Mouse (Mus musculus) midbrain, embryonic 11.5 days (tissue): ENCODE data around the gene 1600014C10Rik. TPM values are rescaled to one million over a fixed set of nuclear protein-coding genes. Genes with fewer than 3 reads are reported as not detected.

Source experiments
- ATAC-seq: fragments of 200-750 bp; cut with Nextera tagmentation; 2 replicates; pipeline ENCODE4 v1.8.0; 2017; ENCODE audit warnings: moderate TSS enrichment, moderate library complexity; ENCODE audit not compliant: low FRiP score
- DNase-seq: peaks from one replicate; pipeline ENCODE4 v3.0.0; 2015; ENCODE audit warnings: low spot score; ENCODE audit errors: missing footprints
- H3K27ac ChIP-seq: fragments of 300-500 bp; sonication (generic); 2 replicates; pipeline ENCODE4 v1.5.1; 2014; ENCODE audit warnings: low read depth, low read length
- H3K27me3 ChIP-seq: fragments of 300-500 bp; sonication (generic); 2 replicates; pipeline ENCODE4 v1.6.1; 2014; ENCODE audit warnings: mild to moderate bottlenecking, low read length, moderate library complexity, mixed read lengths; ENCODE audit not compliant: control insufficient read depth, insufficient read depth
- H3K36me3 ChIP-seq: fragments of 300-500 bp; sonication (generic); 2 replicates; pipeline ENCODE4 v1.6.1; 2014; ENCODE audit warnings: mild to moderate bottlenecking, low read length, moderate library complexity, mixed read lengths; ENCODE audit not compliant: control insufficient read depth, insufficient read depth
- H3K4me1 ChIP-seq: fragments of 300-500 bp; sonication (generic); 2 replicates; pipeline ENCODE4 v1.6.1; 2014; ENCODE audit warnings: low read length; ENCODE audit not compliant: control insufficient read depth, insufficient read depth
- H3K4me2 ChIP-seq: fragments of 300-500 bp; sonication (generic); 2 replicates; pipeline ENCODE4 v1.6.1; 2014; ENCODE audit warnings: mild to moderate bottlenecking, moderate library complexity
- H3K4me3 ChIP-seq: fragments of 300-500 bp; sonication (generic); 2 replicates; pipeline ENCODE4 v1.5.1; 2014; ENCODE audit warnings: low read depth, low read length
- H3K9ac ChIP-seq: fragments of 300-500 bp; sonication (generic); 2 replicates; pipeline ENCODE4 v1.6.1; 2014; ENCODE audit warnings: low read length
- H3K9me3 ChIP-seq: fragments of 300-500 bp; sonication (generic); 2 replicates; pipeline ENCODE4 v1.6.1; 2016; ENCODE audit warnings: low read length; ENCODE audit not compliant: control insufficient read depth
- WGBS: fragments of 180-500 bp; shearing (Covaris S2); extraction: QIAGEN DNeasy Blood & Tissue Kit; methylation state at CpG from one replicate; pipeline ENCODE4 v1.1.7; 2014; 5-methylcytosine and 5-hydroxymethylcytosine counted together
- polyA plus RNA-seq: library from polyadenylated mRNA; unstranded; fragments of >200 nt; fragmentation: Nextera tagmentation; extraction: Ambion mirVana; gene quantifications from 2 replicates; pipeline ENCODE4 v1.2.1, GENCODE M21; 2014

The 1600014C10Rik gene
- polyA plus RNA-seq, 1 experiment from 2014 or later = 17.2 TPM

GRCm38 (mm10) chr7:38179896-38180295 is 3.1 kb upstream of the 1600014C10Rik start:
- H3K9ac ChIP-seq = no peak overlapping the region
- no peaks in the 10 kb centered on the region for H3K36me3 ChIP-seq
- DNase-seq (no peak), ATAC-seq (no peak)
- no peaks in the 10 kb centered on the region for H3K9me3 ChIP-seq
- no peaks in the 10 kb centered on the region for H3K27me3 ChIP-seq
- H3K4me3 ChIP-seq = no peak overlapping the region
- no peak overlapping the region for H3K27ac ChIP-seq
- 79% methylated on average over 3 of the region's 3 CpGs for WGBS
- H3K4me2 ChIP-seq = no peak overlapping the region
- H3K4me1 ChIP-seq = peaks cover 8% of the 10 kb centered on the region

GRCm38 (mm10) chr7:38181366-38181765 is 1.7 kb upstream of the 1600014C10Rik start:
- DNase-seq = no peak
- Histone ChIP-seq H3K27me3 (no peaks in the 10 kb centered on the region), H3K9ac (no peak overlapping the region), H3K9me3 (no peaks in the 10 kb centered on the region), H3K27ac (no peak overlapping the region), H3K4me3 (no peak overlapping the region), H3K36me3 (no peaks in the 10 kb centered on the region), H3K4me1 (peaks cover 7% of the 10 kb centered on the region), H3K4me2 (no peak overlapping the region)
- WGBS = 83% methylated on average over 2 of the region's 2 CpGs
- no peak for ATAC-seq

GRCm38 (mm10) chr7:38182596-38182961 is 438 bp upstream of the 1600014C10Rik start:
- Histone ChIP-seq H3K4me1 (peaks cover 7% of the 10 kb centered on the region), H3K9me3 (no peaks in the 10 kb centered on the region), H3K27ac (no peak overlapping the region), H3K4me2 (peak overlapping the region; percentile 93), H3K27me3 (no peaks in the 10 kb centered on the region), H3K4me3 (0 out of 2 replicates have a peak overlapping the region, but pooled peaks have one; percentile 45), H3K36me3 (no peaks in the 10 kb centered on the region), H3K9ac (no peak overlapping the region)
- peak; percentile 36; the same call in 1 of the 2 replicates for ATAC-seq
- WGBS = 0% methylated on average over 11 of the region's 11 CpGs
- peak; percentile 99 for DNase-seq

- H3K4me3 ChIP-seq = peak overlapping the region; percentile 45
- peak overlapping the region; percentile 63 for H3K9ac ChIP-seq
- H3K27ac ChIP-seq = peak overlapping the region; percentile 6; the same call in 1 of the 2 replicates
- H3K4me2 ChIP-seq = peak overlapping the region; percentile 93
- 5% methylated on average over 36 of the region's 36 CpGs for WGBS
- ATAC-seq (peak; percentile 93), DNase-seq (peak; percentile 99)
- H3K9me3 ChIP-seq = no peaks in the 10 kb centered on the region
- H3K36me3 ChIP-seq = no peaks in the 10 kb centered on the region
- peaks cover 7% of the 10 kb centered on the region for H3K4me1 ChIP-seq
- no peaks in the 10 kb centered on the region for H3K27me3 ChIP-seq
Observed at GRCm38 (mm10) chr7:38183709-38184417, 846 bp downstream of the 1600014C10Rik start.

GRCm38 (mm10) chr7:38184418-38184745 is 1.4 kb downstream of the 1600014C10Rik start:
- no peak for DNase-seq
- ATAC-seq = peak; percentile 1; the same call in 1 of the 2 replicates
- Histone ChIP-seq H3K4me1 (peaks cover 7% of the 10 kb centered on the region), H3K27ac (no peak overlapping the region), H3K27me3 (no peaks in the 10 kb centered on the region), H3K36me3 (no peaks in the 10 kb centered on the region), H3K9me3 (no peaks in the 10 kb centered on the region), H3K4me3 (peak overlapping the region; percentile 45), H3K9ac (peak overlapping the region; percentile 63), H3K4me2 (peak overlapping the region; percentile 93)
- 85% methylated on average over 1 of the region's 1 CpGs for WGBS

- ATAC-seq (no peak), DNase-seq (no peak)
- Histone ChIP-seq H3K27me3 (no peaks in the 10 kb centered on the region), H3K4me3 (no peak overlapping the region), H3K36me3 (no peaks in the 10 kb centered on the region), H3K9ac (no peak overlapping the region), H3K27ac (no peak overlapping the region), H3K9me3 (no peaks in the 10 kb centered on the region), H3K4me1 (peaks cover 7% of the 10 kb centered on the region), H3K4me2 (no peak overlapping the region)
- 86% methylated on average over 6 of the region's 6 CpGs for WGBS
Observed at GRCm38 (mm10) chr7:38184786-38185185, 1.8 kb downstream of the 1600014C10Rik start.

GRCm38 (mm10) chr7:38186861-38187260 is 3.8 kb downstream of the 1600014C10Rik start:
- ATAC-seq (no peak), DNase-seq (no peak)
- Histone ChIP-seq H3K9ac (no peak overlapping the region), H3K36me3 (no peaks in the 10 kb centered on the region), H3K4me3 (no peak overlapping the region), H3K27ac (no peak overlapping the region), H3K4me2 (no peak overlapping the region), H3K27me3 (no peaks in the 10 kb centered on the region), H3K9me3 (no peaks in the 10 kb centered on the region), H3K4me1 (peaks cover 7% of the 10 kb centered on the region)
- 73% methylated on average over 4 of the region's 4 CpGs for WGBS

- 85% methylated on average over 4 of the region's 4 CpGs for WGBS
- ATAC-seq (no peak), DNase-seq (no peak)
- no peaks in the 10 kb centered on the region for H3K36me3 ChIP-seq
- H3K27ac ChIP-seq = no peak overlapping the region
- no peak overlapping the region for H3K4me2 ChIP-seq
- peaks cover 6% of the 10 kb centered on the region for H3K4me1 ChIP-seq
- no peak overlapping the region for H3K4me3 ChIP-seq
- H3K9me3 ChIP-seq = no peaks in the 10 kb centered on the region
- no peaks in the 10 kb centered on the region for H3K27me3 ChIP-seq
- H3K9ac ChIP-seq = no peak overlapping the region
Observed at GRCm38 (mm10) chr7:38187796-38188195, 4.8 kb downstream of the 1600014C10Rik start.

- no peak overlapping the region for H3K27ac ChIP-seq
- no peaks in the 10 kb centered on the region for H3K4me1 ChIP-seq
- H3K36me3 ChIP-seq = no peaks in the 10 kb centered on the region
- no peak for DNase-seq
- no peaks in the 10 kb centered on the region for H3K27me3 ChIP-seq
- ATAC-seq = no peak
- H3K4me3 ChIP-seq = no peak overlapping the region
- no peak overlapping the region for H3K4me2 ChIP-seq
- no peak overlapping the region for H3K9ac ChIP-seq
- 93% methylated on average over 8 of the region's 8 CpGs for WGBS
- H3K9me3 ChIP-seq = no peaks in the 10 kb centered on the region
Observed at GRCm38 (mm10) chr7:38188281-38189075, 5.5 kb downstream of the 1600014C10Rik start.
